Comparison of ENCODE assay signal across 27 mouse cellular contexts in the genomic region with DNA sequence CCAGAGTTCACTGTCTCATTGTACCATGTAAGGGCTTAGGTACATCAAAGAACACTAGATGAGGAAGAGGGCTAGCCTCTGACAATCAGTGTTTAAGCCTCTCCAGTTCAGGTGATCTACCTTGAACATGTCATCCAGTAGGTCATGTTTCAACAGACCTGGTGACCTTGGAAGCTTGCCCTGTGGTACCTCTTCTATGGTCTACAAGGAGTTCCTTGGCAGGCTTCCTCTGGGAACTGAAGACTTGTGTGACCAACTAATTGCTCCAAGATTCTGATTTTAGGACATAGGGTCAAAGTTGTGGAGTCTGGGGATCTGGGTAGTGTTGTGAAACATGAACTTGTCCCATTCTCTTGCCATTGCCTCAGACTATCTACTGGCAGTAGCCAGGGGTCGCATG.
DNase-seq lines count a peak whose midpoint lies in the region; ATAC-seq and TF ChIP-seq lines count a peak whose summit lies in the region.
"Had no signal": no experiment of that assay in that cellular context is flagged by ENCODE, and none has a peak within 500 bp of the region (broad histone marks: within the 10 kb centered on the region; RNA-seq: fewer than 3 reads in every experiment).

No protein-coding gene starts in this region.

- H3K9me3 ChIP-seq in kidney, embryonic 16.5 days (ENCODE audit: low read length) = 0 out of 2 replicates have a peak, but pooled peaks cover 3% of the 10 kb centered on the region
- no peaks in the 10 kb centered on the region for H3K9me3 ChIP-seq in liver, postnatal 0 days (ENCODE audit: low read length)
- H3K9me3 ChIP-seq in liver, embryonic 11.5 days (ENCODE audit: control insufficient read depth, low read length) = no peaks in the 10 kb centered on the region
- H3K9me3 ChIP-seq: embryonic facial prominence, embryonic 10.5 days; embryonic facial prominence, embryonic 15.5 days; forebrain, embryonic 12.5 days; heart, embryonic 15.5 days; midbrain, embryonic 10.5 days; midbrain, embryonic 15.5 days; neural tube, embryonic 15.5 days; stomach, embryonic 15.5 days had no signal

- no peak for TF ChIP-seq EP300 in liver, postnatal 0 days (IDR thresholded peaks at IDR 0.05; ENCODE audit: low read depth)

- ATAC-seq in kidney, embryonic 16.5 days (ENCODE audit: low FRiP score, low TSS enrichment) = no peak
- no peak for ATAC-seq in liver, postnatal 0 days
- ATAC-seq in liver, embryonic 11.5 days (replicated peaks; ENCODE audit: low FRiP score) = no peak
- ATAC-seq: forebrain, postnatal 0 days; hindbrain, embryonic 16.5 days; midbrain, embryonic 15.5 days had no signal

- no peak overlapping the region for H3K4me3 ChIP-seq in kidney, embryonic 16.5 days (ENCODE audit: low read length)
- H3K4me3 ChIP-seq in liver, postnatal 0 days (ENCODE audit: low read depth, low read length) = no peak overlapping the region
- H3K4me3 ChIP-seq in liver, embryonic 11.5 days (ENCODE audit: low read depth, low read length) = no peak overlapping the region
- H3K4me3 ChIP-seq: embryonic facial prominence, embryonic 10.5 days; embryonic facial prominence, embryonic 15.5 days; forebrain, embryonic 12.5 days; heart, embryonic 15.5 days; midbrain, embryonic 10.5 days; midbrain, embryonic 15.5 days; neural tube, embryonic 15.5 days; stomach, embryonic 15.5 days had no signal

- peak; percentile 50 for DNase-seq in adrenal gland, postnatal 14 days
- DNase-seq in adrenal gland, postnatal 25 days = no peak
- peak; percentile 24 to 49 for DNase-seq in kidney, adult 8-10 months
- no peak for DNase-seq in liver, postnatal 0 days
- DNase-seq in liver, embryonic 11.5 days (ENCODE audit: low spot score) = no peak
- peak; percentile 9 for DNase-seq in testis, postnatal 14 days (ENCODE audit: low spot score)
- no peak for DNase-seq in testis, postnatal 10 days (ENCODE audit: low spot score)
- DNase-seq: cerebellum, adult 8-10 months; cerebellum, postnatal 25 days; forebrain, postnatal 0 days; liver; lung, embryonic 14.5 days; retina, postnatal 1 day; right cerebral cortex, postnatal 14 days; thymus, adult 18-20 months; thymus, postnatal 25 days had no signal

- H3K4me2 ChIP-seq in kidney, embryonic 16.5 days (replicated peaks; ENCODE audit: low read depth, low read length) = no peak overlapping the region
- H3K4me2 ChIP-seq in liver, postnatal 0 days (ENCODE audit: low read depth, low read length) = no peak overlapping the region
- no peak overlapping the region for H3K4me2 ChIP-seq in liver, embryonic 11.5 days
- H3K4me2 ChIP-seq: embryonic facial prominence, embryonic 15.5 days; forebrain, embryonic 12.5 days; heart, embryonic 15.5 days; lung, embryonic 14.5 days; midbrain, embryonic 15.5 days; neural tube, embryonic 15.5 days; stomach, embryonic 15.5 days had no signal

- H3K36me3 ChIP-seq in kidney, embryonic 16.5 days (ENCODE audit: insufficient read depth, low read length) = no peaks in the 10 kb centered on the region
- H3K36me3 ChIP-seq in liver, postnatal 0 days (replicated peaks; ENCODE audit: insufficient read depth, low read length) = no peaks in the 10 kb centered on the region
- H3K36me3 ChIP-seq in liver, embryonic 11.5 days (ENCODE audit: control insufficient read depth, insufficient read depth, low read length) = no peaks in the 10 kb centered on the region
- H3K36me3 ChIP-seq: embryonic facial prominence, embryonic 10.5 days; embryonic facial prominence, embryonic 15.5 days; forebrain, embryonic 12.5 days; G1E; heart, embryonic 15.5 days; midbrain, embryonic 10.5 days; midbrain, embryonic 15.5 days; neural tube, embryonic 15.5 days; stomach, embryonic 15.5 days had no signal

- no peak overlapping the region for H3K9ac ChIP-seq in kidney, embryonic 16.5 days (replicated peaks; ENCODE audit: low read length)
- no peak overlapping the region for H3K9ac ChIP-seq in liver, postnatal 0 days (replicated peaks)
- no peak overlapping the region for H3K9ac ChIP-seq in liver, embryonic 11.5 days (ENCODE audit: low read depth, low read length)
- H3K9ac ChIP-seq: embryonic facial prominence, embryonic 15.5 days; forebrain, embryonic 12.5 days; forebrain, postnatal 0 days; heart, embryonic 15.5 days; lung, embryonic 14.5 days; midbrain, embryonic 15.5 days; neural tube, embryonic 15.5 days; stomach, embryonic 15.5 days had no signal

- H3K27ac ChIP-seq in kidney, embryonic 16.5 days (ENCODE audit: low read length) = no peak overlapping the region
- peak overlapping the region; percentile 8; the same call in 1 of the 2 replicates for H3K27ac ChIP-seq in liver, postnatal 0 days (ENCODE audit: low read depth)
- no peak overlapping the region for H3K27ac ChIP-seq in liver, embryonic 11.5 days (ENCODE audit: low read depth, low read length)
- H3K27ac ChIP-seq: embryonic facial prominence, embryonic 10.5 days; embryonic facial prominence, embryonic 15.5 days; forebrain, embryonic 12.5 days; heart, embryonic 15.5 days; midbrain, embryonic 10.5 days; midbrain, embryonic 15.5 days; neural tube, embryonic 15.5 days; stomach, embryonic 15.5 days had no signal

- no peak for TF ChIP-seq CTCF in liver, postnatal 0 days (IDR thresholded peaks at IDR 0.05; ENCODE audit: low read depth)

- 93% methylated on average over 1 of the region's 1 CpGs for WGBS in kidney, embryonic 16.5 days
- 60% methylated on average over 1 of the region's 1 CpGs for WGBS in liver, postnatal 0 days (ENCODE audit: insufficient replicate concordance)
- 74% methylated on average over 1 of the region's 1 CpGs for WGBS in liver, embryonic 11.5 days

- H3K27me3 ChIP-seq in kidney, embryonic 16.5 days (ENCODE audit: insufficient read depth, low read length) = no peaks in the 10 kb centered on the region
- H3K27me3 ChIP-seq in liver, postnatal 0 days (ENCODE audit: insufficient read depth, low read length) = no peaks in the 10 kb centered on the region
- H3K27me3 ChIP-seq in liver, embryonic 11.5 days (replicated peaks; ENCODE audit: control insufficient read depth, insufficient read depth, low read length) = no peaks in the 10 kb centered on the region
- H3K27me3 ChIP-seq: embryonic facial prominence, embryonic 15.5 days; forebrain, embryonic 12.5 days; heart, embryonic 15.5 days; midbrain, embryonic 15.5 days; neural tube, embryonic 15.5 days; stomach, embryonic 15.5 days had no signal

- H3K4me1 ChIP-seq in kidney, embryonic 16.5 days (ENCODE audit: insufficient read depth, low read length) = no peaks in the 10 kb centered on the region
- no peaks in the 10 kb centered on the region for H3K4me1 ChIP-seq in liver, postnatal 0 days (ENCODE audit: insufficient read depth)
- H3K4me1 ChIP-seq in liver, embryonic 11.5 days (replicated peaks; ENCODE audit: control insufficient read depth, insufficient read depth, low read length) = no peaks in the 10 kb centered on the region
- H3K4me1 ChIP-seq: embryonic facial prominence, embryonic 10.5 days; embryonic facial prominence, embryonic 15.5 days; forebrain, embryonic 12.5 days; heart, embryonic 15.5 days; midbrain, embryonic 10.5 days; midbrain, embryonic 15.5 days; neural tube, embryonic 15.5 days; stomach, embryonic 15.5 days had no signal

Comparison
In these comparisons a context has a peak if more than half of its experiments do, and no peak if none do; other contexts are left out.
1. DNase-seq: peak in adrenal gland, postnatal 14 days (single experiment), kidney, adult 8-10 months (2 of 2) and testis, postnatal 14 days (single experiment); none in adrenal gland, postnatal 25 days (single experiment), liver, postnatal 0 days (single experiment), liver, embryonic 11.5 days (single experiment) and testis, postnatal 10 days (single experiment).